Mouse (Mus musculus) kidney, embryonic 16.5 days (tissue): ENCODE measurements around the gene Nfil3. TPM values are rescaled to one million over a fixed set of nuclear protein-coding genes. Genes with fewer than 3 reads are reported as not detected.

Experiments used
- ATAC-seq: fragments of 200-750 bp; cut with Nextera tagmentation; 2 replicates; pipeline ENCODE4 v1.8.0; 2017; ENCODE audit warnings: moderate TSS enrichment; ENCODE audit not compliant: low FRiP score, low TSS enrichment
- H3K27ac ChIP-seq: fragments of 300-500 bp; sonication (generic); 2 replicates; pipeline ENCODE4 v1.5.1; 2014; ENCODE audit warnings: low read length
- H3K27me3 ChIP-seq: fragments of 300-500 bp; sonication (generic); 2 replicates; pipeline ENCODE4 v1.6.1; 2014; ENCODE audit warnings: low read length, control low read depth, mixed read lengths; ENCODE audit not compliant: insufficient read depth
- H3K36me3 ChIP-seq: fragments of 300-500 bp; sonication (generic); 2 replicates; pipeline ENCODE4 v1.6.1; 2014; ENCODE audit warnings: low read length, control low read depth, mixed read lengths; ENCODE audit not compliant: insufficient read depth
- H3K4me1 ChIP-seq: fragments of 300-500 bp; sonication (generic); 2 replicates; pipeline ENCODE4 v1.6.1; 2014; ENCODE audit warnings: low read length, control low read depth, mixed read lengths; ENCODE audit not compliant: insufficient read depth
- H3K4me2 ChIP-seq: fragments of 300-500 bp; sonication (generic); replicated peaks from 2 replicates; pipeline ENCODE4 v1.6.1; 2014; ENCODE audit warnings: low read depth, low read length
- H3K4me3 ChIP-seq: fragments of 300-500 bp; sonication (generic); 2 replicates; pipeline ENCODE4 v1.5.1; 2014; ENCODE audit warnings: mild to moderate bottlenecking, low read length
- H3K9ac ChIP-seq: fragments of 300-500 bp; sonication (generic); replicated peaks from 2 replicates; pipeline ENCODE4 v1.6.1; 2014; ENCODE audit warnings: low read length
- H3K9me3 ChIP-seq: fragments of 300-500 bp; sonication (generic); 2 replicates; pipeline ENCODE4 v1.6.1; 2016; ENCODE audit warnings: low read length, control low read depth
- WGBS: fragments of 180-500 bp; shearing (Covaris S2); extraction: QIAGEN DNeasy Blood & Tissue Kit; methylation state at CpG from one replicate; pipeline ENCODE4 v1.1.7; 2014; 5-methylcytosine and 5-hydroxymethylcytosine counted together
- polyA plus RNA-seq: library from polyadenylated mRNA; unstranded; fragments of >200 nt; fragmentation: Nextera tagmentation; extraction: Ambion mirVana; gene quantifications from 2 replicates; pipeline ENCODE4 v1.2.1, GENCODE M21; 2015

Gene Nfil3
- polyA plus RNA-seq, 1 experiment from 2014 or later, result 21.4 TPM

- Histone ChIP-seq H3K4me3 (no peak overlapping the region), H3K4me2 (no peak overlapping the region), H3K36me3 (no peaks in the 10 kb centered on the region), H3K27me3 (peaks cover 2% of the 10 kb centered on the region; the same call in 1 of the 2 replicates), H3K9ac (no peak overlapping the region), H3K9me3 (no peaks in the 10 kb centered on the region), H3K27ac (no peak overlapping the region), H3K4me1 (peaks cover 18% of the 10 kb centered on the region)
- no peak for ATAC-seq
- WGBS, result 70% methylated on average over 10 of the region's 10 CpGs
Observed at GRCm38 (mm10) chr13:52986215-52986780, 5.4 kb upstream of the Nfil3 start.

- Histone ChIP-seq H3K4me3 (no peak overlapping the region), H3K27ac (no peak overlapping the region), H3K9ac (no peak overlapping the region), H3K4me1 (peaks cover 18% of the 10 kb centered on the region), H3K27me3 (peaks cover 2% of the 10 kb centered on the region; the same call in 1 of the 2 replicates), H3K9me3 (no peaks in the 10 kb centered on the region), H3K4me2 (no peak overlapping the region), H3K36me3 (no peaks in the 10 kb centered on the region)
- ATAC-seq, result no peak
- 81% methylated on average over 12 of the region's 12 CpGs for WGBS
Observed at GRCm38 (mm10) chr13:52985508-52986214, 4.8 kb upstream of the Nfil3 start.

GRCm38 (mm10) chr13:52982703-52983102, 1.8 kb upstream of the Nfil3 start:
- WGBS, result 1% methylated on average over 12 of the region's 12 CpGs
- H3K9ac ChIP-seq, result no peak overlapping the region
- peak overlapping the region; percentile 37 for H3K4me3 ChIP-seq
- no peak for ATAC-seq
- H3K36me3 ChIP-seq, result no peaks in the 10 kb centered on the region
- peak overlapping the region; percentile 100 for H3K4me2 ChIP-seq
- H3K4me1 ChIP-seq, result peaks cover 18% of the 10 kb centered on the region
- no peaks in the 10 kb centered on the region for H3K9me3 ChIP-seq
- no peak overlapping the region for H3K27ac ChIP-seq
- H3K27me3 ChIP-seq, result peaks cover 2% of the 10 kb centered on the region; the same call in 1 of the 2 replicates

- peak overlapping the region; percentile 44; the same call in 1 of the 2 replicates for H3K27ac ChIP-seq
- H3K9me3 ChIP-seq, result no peaks in the 10 kb centered on the region
- WGBS, result 1% methylated on average over 51 of the region's 51 CpGs
- H3K4me2 ChIP-seq, result peak overlapping the region; percentile 100
- H3K4me3 ChIP-seq, result peak overlapping the region; percentile 96
- H3K4me1 ChIP-seq, result peaks cover 27% of the 10 kb centered on the region
- peak overlapping the region; percentile 84 for H3K9ac ChIP-seq
- ATAC-seq, result peak; percentile 5
- H3K36me3 ChIP-seq, result no peaks in the 10 kb centered on the region
- peaks cover 2% of the 10 kb centered on the region; the same call in 1 of the 2 replicates for H3K27me3 ChIP-seq
Observed at GRCm38 (mm10) chr13:52981441-52982281, 788 bp upstream of the Nfil3 start.

GRCm38 (mm10) chr13:52980211-52980950, 492 bp downstream of the Nfil3 start:
- Histone ChIP-seq H3K27me3 (peaks cover 2% of the 10 kb centered on the region; the same call in 1 of the 2 replicates), H3K9me3 (no peaks in the 10 kb centered on the region), H3K36me3 (no peaks in the 10 kb centered on the region), H3K4me1 (peaks cover 39% of the 10 kb centered on the region), H3K4me2 (peak overlapping the region; percentile 100), H3K27ac (peak overlapping the region; percentile 92), H3K9ac (peak overlapping the region; percentile 92), H3K4me3 (peak overlapping the region; percentile 96)
- WGBS, result under 1% methylated on average over 75 of the region's 77 CpGs
- ATAC-seq, result peak; percentile 75

- peak overlapping the region; percentile 96 for H3K4me3 ChIP-seq
- H3K36me3 ChIP-seq, result no peaks in the 10 kb centered on the region
- H3K4me1 ChIP-seq, result peaks cover 39% of the 10 kb centered on the region
- WGBS, result under 1% methylated on average over 22 of the region's 22 CpGs
- H3K9me3 ChIP-seq, result no peaks in the 10 kb centered on the region
- H3K27me3 ChIP-seq, result peaks cover 2% of the 10 kb centered on the region; the same call in 1 of the 2 replicates
- ATAC-seq, result no peak
- H3K4me2 ChIP-seq, result peak overlapping the region; percentile 100
- peak overlapping the region; percentile 92 for H3K9ac ChIP-seq
- peak overlapping the region; percentile 92 for H3K27ac ChIP-seq
Observed at GRCm38 (mm10) chr13:52979331-52980051, 1.4 kb downstream of the Nfil3 start.

GRCm38 (mm10) chr13:52978321-52978981, 2.4 kb downstream of the Nfil3 start:
- peak overlapping the region; percentile 59 for H3K4me3 ChIP-seq
- peaks cover 39% of the 10 kb centered on the region for H3K4me1 ChIP-seq
- peak overlapping the region; percentile 58; the same call in 1 of the 2 replicates for H3K27ac ChIP-seq
- no peaks in the 10 kb centered on the region for H3K9me3 ChIP-seq
- peak overlapping the region; percentile 74 for H3K9ac ChIP-seq
- peak overlapping the region; percentile 97 for H3K4me2 ChIP-seq
- H3K36me3 ChIP-seq, result no peaks in the 10 kb centered on the region
- H3K27me3 ChIP-seq, result peaks cover 2% of the 10 kb centered on the region; the same call in 1 of the 2 replicates
- WGBS, result 1% methylated on average over 52 of the region's 64 CpGs
- peak; percentile 36; the same call in 1 of the 2 replicates for ATAC-seq

GRCm38 (mm10) chr13:52977757-52978156, 3.1 kb downstream of the Nfil3 start:
- Histone ChIP-seq H3K36me3 (no peaks in the 10 kb centered on the region), H3K9me3 (no peaks in the 10 kb centered on the region), H3K4me3 (peak overlapping the region; percentile 59), H3K4me2 (peak overlapping the region; percentile 97), H3K27ac (no peak overlapping the region), H3K4me1 (peaks cover 39% of the 10 kb centered on the region), H3K9ac (peak overlapping the region; percentile 74), H3K27me3 (no peaks in the 10 kb centered on the region; the same call in 1 of the 2 replicates)
- WGBS, result 30% methylated on average over 4 of the region's 4 CpGs
- ATAC-seq, result no peak
